Mouse (Mus musculus): ENCODE data around the gene Ehhadh.
"Not testable (repeated sequence)": the region's sequence is repeated elsewhere in the genome, so short reads cannot be mapped to it uniquely, and the experiment has no call there.

DNA sequence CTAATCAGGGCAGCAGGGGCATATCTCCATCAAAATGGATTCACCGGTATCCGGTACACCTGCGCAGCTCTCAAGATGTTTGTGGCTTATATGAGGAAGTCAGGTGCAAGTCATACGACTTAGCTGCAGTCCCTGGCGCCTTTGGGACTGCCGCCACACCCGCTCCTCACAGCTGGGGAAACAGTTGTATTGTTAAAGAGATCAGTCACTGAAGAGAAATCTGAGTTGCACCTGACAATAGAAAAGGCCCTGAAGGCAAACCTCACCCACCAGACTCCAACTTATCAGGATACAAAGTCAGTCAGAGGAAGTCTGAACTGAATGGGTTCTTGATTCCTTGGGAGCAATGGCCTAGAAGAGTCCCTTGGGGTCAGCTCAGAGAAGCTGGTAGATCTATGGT, 20.2 kb upstream of the Ehhadh start:
- not testable (repeated sequence) for TF ChIP-seq CTCF (IDR thresholded peaks at IDR 0.05; ENCODE audit: low read depth, low read length); POLR2A (IDR thresholded peaks at IDR 0.05; ENCODE audit: insufficient read depth, low read length)
- peak; percentile 88 for TF ChIP-seq EP300 (IDR thresholded peaks at IDR 0.05; ENCODE audit: insufficient read depth, low read depth, low read length)

All from ES-Bruce4 (cell line).